Mouse (Mus musculus): ENCODE measurements around the gene Arfrp1. TPM values are rescaled to one million over a fixed set of nuclear protein-coding genes. Genes with fewer than 3 reads are reported as not detected.

Gene Arfrp1
- 33.4 and 37.9 TPM in 2 replicates for polyA plus RNA-seq (2012; rRNA removed)

- no peak for DNase-seq (ENCODE audit: low read depth)
Observed at GRCm38 (mm10) chr2:181364860-181365596, at the start of gene Arfrp1, which contains the start of gene Zgpat. Gene Arfrp1 (minus strand): TSS chr2:181365404. Gene Zgpat (plus strand): TSS chr2:181364928.

DNA sequence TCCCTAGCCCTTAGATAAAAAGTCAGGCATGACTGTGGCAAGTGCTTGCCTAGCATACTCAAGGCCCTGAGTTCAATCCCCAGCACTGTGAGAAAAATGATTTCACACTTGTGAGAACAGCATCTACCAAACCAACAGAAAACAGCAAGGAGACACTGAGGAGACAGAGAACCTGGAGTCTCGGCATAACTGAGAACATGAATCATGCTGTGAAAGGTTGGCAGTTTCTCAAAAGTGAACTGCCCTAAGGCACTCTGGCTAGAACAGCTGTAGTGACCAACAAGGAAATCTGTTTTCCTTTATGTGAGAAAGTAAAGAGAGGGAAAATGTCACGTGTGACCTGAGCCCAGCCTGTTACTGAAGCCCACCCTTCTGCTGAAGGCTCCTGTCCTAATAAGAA, 47.9 kb upstream of the Arfrp1 start:
- DNase-seq (ENCODE audit: low read depth), result no peak

- no peak for DNase-seq (ENCODE audit: low read depth)
Observed at GRCm38 (mm10) chr2:181410760-181411473, 45.7 kb upstream of the Arfrp1 start.

- DNase-seq (ENCODE audit: low read depth), result no peak
Observed at GRCm38 (mm10) chr2:181409643-181410042, 44.4 kb upstream of the Arfrp1 start.

- no peak for DNase-seq (ENCODE audit: low read depth)
Observed at GRCm38 (mm10) chr2:181403722-181404121, 38.5 kb upstream of the Arfrp1 start.

DNA sequence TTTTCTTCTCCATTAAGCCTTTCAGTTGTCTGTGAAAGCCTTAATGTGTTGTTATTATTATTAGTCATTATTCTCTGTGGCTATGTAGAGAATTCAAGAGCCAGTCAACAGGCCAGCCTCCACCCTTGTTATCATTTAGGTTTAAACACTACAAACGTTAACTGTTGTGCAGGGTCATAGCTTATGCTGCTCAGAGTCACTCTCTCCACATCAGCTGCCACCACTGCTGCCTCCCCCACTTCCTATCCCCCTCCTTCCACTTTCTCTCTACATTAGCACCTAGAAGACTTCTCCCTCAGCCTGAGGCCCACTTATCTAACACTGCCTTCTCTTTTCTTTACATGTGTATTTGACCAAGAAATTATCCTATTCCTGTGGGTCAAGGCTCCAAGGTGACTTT, 36.3 kb upstream of the Arfrp1 start:
- no peak for DNase-seq (ENCODE audit: low read depth)

DNA sequence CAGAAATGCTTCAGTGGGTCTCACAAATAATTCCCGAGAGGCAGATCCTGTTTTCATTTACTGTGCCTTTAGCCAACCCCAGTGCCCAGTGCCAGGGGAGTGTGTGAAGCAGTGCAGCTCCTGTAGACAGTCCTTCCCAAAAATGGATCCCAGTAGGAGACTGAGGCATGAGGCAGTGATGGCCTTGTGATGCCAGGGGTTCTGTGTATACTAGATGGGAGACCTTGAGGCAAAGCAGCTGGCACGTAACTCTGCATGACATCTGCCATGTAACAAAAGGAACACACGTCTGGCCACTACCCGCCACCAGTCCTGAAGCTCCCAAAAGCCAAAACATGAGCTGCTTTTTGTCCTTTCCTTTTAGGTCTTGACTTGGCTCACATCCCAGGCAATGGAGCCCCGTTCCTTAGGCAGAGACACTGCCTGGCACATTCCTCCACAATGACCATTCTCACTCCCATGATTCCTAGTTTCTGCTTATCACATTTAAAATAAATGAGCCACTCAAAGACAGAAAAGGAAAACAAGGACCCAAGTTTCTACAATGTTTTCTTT, 32.1 kb upstream of the Arfrp1 start:
- no peak for DNase-seq (ENCODE audit: low read depth)

DNA sequence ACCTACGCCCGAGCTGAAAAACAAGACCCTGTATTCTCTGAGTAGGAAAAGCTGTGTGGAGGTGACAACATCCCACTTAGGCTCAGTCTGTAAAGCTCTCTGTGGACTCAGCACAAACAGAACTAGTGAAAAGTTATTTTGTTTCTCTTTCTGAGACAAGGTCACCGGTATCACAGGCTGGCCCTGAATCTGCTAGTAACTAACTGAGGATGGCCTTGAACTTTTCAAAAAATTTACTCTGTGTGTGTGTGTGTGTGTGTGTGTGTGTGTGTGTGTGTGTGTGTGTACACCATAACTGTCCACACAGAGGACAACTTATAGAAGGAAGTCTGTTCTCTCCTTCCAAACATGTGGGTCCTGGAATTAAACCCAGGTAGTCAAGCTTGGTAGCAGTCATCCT, 28.9 kb upstream of the Arfrp1 start:
- no peak for DNase-seq (ENCODE audit: low read depth)

DNA sequence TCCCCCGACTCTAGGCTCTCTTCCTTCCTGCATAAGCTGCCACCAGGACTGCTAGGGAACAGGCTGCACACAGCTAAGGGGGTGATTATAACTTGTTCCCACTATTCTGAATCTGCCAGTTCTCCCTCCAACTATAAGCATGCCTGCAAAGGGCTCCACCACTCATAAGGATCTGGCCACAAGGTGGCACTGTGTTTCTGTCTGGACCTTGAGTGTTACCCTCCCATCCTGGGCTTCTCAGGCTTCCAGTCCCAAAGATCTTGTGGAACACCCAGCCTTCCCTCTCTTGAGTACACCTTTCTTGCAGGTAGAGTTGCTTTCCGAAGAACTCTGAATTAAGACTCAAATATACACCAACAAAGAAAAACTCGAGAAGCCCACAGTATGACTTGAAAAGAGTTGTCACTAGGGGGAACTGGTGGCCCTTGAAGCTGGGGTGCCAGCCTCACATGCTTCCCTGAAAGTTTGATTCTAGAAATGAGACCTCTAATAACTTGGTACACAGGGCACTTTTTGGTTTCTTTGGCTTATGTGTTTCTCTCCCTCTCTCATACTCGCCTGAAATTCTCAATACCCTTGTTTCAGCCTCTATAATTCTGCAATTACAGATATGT, 27.5 kb upstream of the Arfrp1 start:
- no peak for DNase-seq (ENCODE audit: low read depth)

DNA sequence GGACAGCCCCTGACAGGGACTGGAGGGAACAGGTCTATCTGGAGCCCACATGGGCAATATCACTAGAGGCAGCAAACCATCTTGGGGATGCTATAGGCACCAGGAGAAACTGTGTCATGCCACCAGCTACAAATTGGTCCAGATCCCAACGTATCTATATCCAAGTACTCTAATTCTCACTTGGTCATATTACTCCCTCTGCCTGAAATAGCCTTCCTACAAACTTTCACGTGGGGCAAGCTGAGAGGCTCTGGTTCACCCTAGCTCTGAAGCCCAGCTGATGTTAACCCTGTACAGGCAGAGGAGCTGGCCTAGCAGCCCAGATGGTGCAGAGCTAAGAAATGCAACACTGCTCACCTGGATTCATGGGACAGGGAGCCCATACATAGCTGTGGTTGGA, 26.3 kb upstream of the Arfrp1 start:
- DNase-seq (ENCODE audit: low read depth), result no peak

- DNase-seq (ENCODE audit: low read depth), result no peak
Observed at GRCm38 (mm10) chr2:181391022-181391421, 25.8 kb upstream of the Arfrp1 start.

- DNase-seq (ENCODE audit: low read depth), result no peak
Observed at GRCm38 (mm10) chr2:181390136-181390870, 25.1 kb upstream of the Arfrp1 start.

DNA sequence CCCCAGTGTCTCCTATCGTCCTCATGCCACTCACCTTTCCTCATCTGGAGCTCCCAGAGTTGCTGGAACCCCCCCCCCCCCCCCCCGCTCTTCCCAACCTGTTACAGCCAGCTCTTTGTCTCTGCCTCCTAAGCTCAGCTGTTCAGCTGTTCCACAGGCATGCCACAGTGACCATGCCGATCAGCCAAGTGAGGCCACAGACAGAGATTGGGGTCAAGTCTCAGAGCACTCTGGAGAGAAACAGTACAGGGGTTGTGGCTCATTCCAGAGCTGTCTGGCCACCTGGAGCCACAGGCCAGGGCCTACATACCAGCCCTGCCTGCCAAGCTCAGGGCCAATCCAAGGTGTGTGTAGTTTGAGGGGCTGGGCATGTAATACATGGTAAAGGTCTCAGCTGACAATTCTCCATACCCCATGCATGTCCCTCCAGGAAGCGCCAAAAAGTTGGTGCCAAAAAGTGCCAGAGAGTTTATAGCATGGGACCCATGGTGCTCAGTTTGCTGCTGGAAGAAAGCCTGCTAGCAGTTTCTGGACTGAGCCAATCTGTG, 21.5 kb upstream of the Arfrp1 start:
- no peak for DNase-seq (ENCODE audit: low read depth)

DNA sequence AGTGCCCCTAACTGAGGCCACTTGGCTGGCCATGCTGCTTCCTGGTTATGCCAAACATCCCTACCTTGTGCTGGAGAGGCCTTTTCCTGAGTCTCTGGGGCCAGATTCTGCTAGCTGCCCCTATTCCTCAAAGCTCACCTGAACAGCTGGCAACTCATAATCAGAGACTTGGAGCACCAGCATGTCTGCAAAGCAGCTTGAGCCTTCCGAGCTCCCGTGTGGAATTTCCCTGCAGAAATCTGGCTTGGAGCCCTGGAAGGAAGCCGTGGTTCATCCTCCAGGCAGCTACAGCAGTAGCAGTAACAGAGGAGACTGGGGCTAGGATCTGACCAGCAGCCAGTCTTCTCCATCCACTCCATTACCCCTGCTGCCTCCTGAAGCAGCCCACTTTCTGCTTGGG, 20.7 kb upstream of the Arfrp1 start:
- no peak for DNase-seq (ENCODE audit: low read depth)

- no peak for DNase-seq (ENCODE audit: low read depth)
Observed at GRCm38 (mm10) chr2:181384919-181385391, 19.8 kb upstream of the Arfrp1 start.

- DNase-seq (ENCODE audit: low read depth), result no peak
Observed at GRCm38 (mm10) chr2:181384463-181384862, 19.3 kb upstream of the Arfrp1 start.

- no peak for DNase-seq (ENCODE audit: low read depth)
Observed at GRCm38 (mm10) chr2:181381631-181382306, 16.6 kb upstream of the Arfrp1 start.

DNA sequence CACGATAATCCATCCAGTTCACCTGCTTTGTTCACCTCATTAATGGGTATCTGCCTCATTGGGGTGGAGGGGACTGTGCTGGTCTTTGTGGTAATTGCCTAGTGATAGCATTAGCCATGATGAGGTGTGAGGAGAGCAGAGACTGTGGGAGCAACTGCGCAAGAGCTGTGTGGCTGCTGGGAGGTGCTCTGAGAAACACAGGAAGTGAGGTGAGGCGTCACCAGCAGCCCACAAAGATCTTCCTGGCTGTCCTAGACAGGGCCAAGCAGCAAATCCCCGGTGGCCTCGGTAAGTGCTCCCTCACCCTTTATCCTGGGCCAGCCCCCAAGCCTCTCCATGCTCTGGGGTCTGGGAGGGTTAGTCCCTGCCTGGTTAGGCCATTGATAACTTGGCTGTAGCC, 15.9 kb upstream of the Arfrp1 start:
- no peak for DNase-seq (ENCODE audit: low read depth)

GRCm38 (mm10) chr2:181380251-181380650, 15.0 kb upstream of the Arfrp1 start:
- DNase-seq (ENCODE audit: low read depth), result no peak

GRCm38 (mm10) chr2:181379778-181380177, 14.6 kb upstream of the Arfrp1 start, which contains the start of gene Lime1:
Gene Lime1 (plus strand): TSS chr2:181380078.
- no peak for DNase-seq (ENCODE audit: low read depth)

DNA sequence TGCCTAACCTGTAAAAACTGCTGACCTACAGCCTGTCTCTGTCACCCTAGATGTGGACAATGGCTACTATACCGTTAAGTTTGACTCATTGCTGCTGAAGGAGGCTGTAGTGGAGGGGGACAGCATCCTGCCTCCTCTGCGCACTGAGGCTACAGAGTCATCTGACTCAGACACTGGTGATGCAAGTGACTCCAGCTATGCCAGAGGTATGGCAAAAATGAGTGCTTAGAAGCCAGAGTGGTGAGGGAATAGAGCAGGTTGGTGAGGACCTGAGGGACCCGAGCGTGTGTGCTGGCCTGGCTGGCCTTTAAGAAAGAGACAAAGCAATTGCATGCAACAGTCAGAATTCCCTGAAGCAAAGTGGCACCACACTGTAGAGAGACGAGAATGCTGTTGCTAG, 13.5 kb upstream of the Arfrp1 start:
- DNase-seq (ENCODE audit: low read depth), result no peak
